Mouse (Mus musculus): ENCODE measurements around the gene Acap2. TPM values are rescaled to one million over a fixed set of nuclear protein-coding genes. Genes with fewer than 3 reads are reported as not detected.

Gene Acap2
- total and polyA plus RNA-seq, 3 experiments, result 17.2 to 19.1 TPM; not detected in 1

- Histone ChIP-seq H3K36me3 (ENCODE audit: control insufficient read depth in 1 of 2, insufficient read depth in 2 of 2, low read length in 2 of 2) (peaks cover 0 to 2% of the 10 kb centered on the region in 2 experiments; a peak in 2 of 4 replicates), H3K79me2 (ENCODE audit: control insufficient read depth, insufficient read depth, low read length, poor library complexity) (no peaks in the 10 kb centered on the region), H3K4me1 (ENCODE audit: control insufficient read depth in 1 of 2, insufficient read depth in 2 of 2, low read length in 2 of 2) (no peaks in the 10 kb centered on the region), H3K4me3 (ENCODE audit: control insufficient read depth in 1 of 2, insufficient read depth in 1 of 2, low read depth in 2 of 2, low read length in 2 of 2) (no peak overlapping the region), H3K27me3 (ENCODE audit: control insufficient read depth in 1 of 2, insufficient read depth in 2 of 2, low read length in 2 of 2) (no peaks in the 10 kb centered on the region), H3K9me3 (replicated peaks; ENCODE audit: insufficient read depth, low read length) (no peaks in the 10 kb centered on the region), H3K9ac (ENCODE audit: control insufficient read depth, low read depth, low read length, poor library complexity, severe bottlenecking) (no peak overlapping the region), H3K27ac (ENCODE audit: control insufficient read depth, low read depth, low read length) (no peak overlapping the region)
- DNase-seq (ENCODE audit: low read depth, low spot score), result no peak
- TF ChIP-seq SMC3 (IDR thresholded peaks at IDR 0.05; ENCODE audit: low read depth, low read length) (no peak), MYB (IDR thresholded peaks at IDR 0.05; ENCODE audit: low read depth, low read length) (no peak), ZNF384 (IDR thresholded peaks at IDR 0.05; ENCODE audit: low read depth, low read length) (no peak), ETS1 (IDR thresholded peaks at IDR 0.05; ENCODE audit: low read depth, low read length) (no peak), ZMIZ1 (IDR thresholded peaks at IDR 0.05; ENCODE audit: low read depth, low read length) (no peak), NELFE (IDR thresholded peaks at IDR 0.05; ENCODE audit: low read depth, low read length) (no peak), MAZ (IDR thresholded peaks at IDR 0.05; ENCODE audit: low read depth, low read length) (no peak), CTCF (IDR thresholded peaks at IDR 0.05 in 2 of 3, conservative IDR thresholded peaks at IDR 0.05 in 1 of 3; ENCODE audit: control insufficient read depth in 1 of 3, insufficient read depth in 1 of 3, low read depth in 2 of 3, low read length in 3 of 3, poor library complexity in 1 of 3, severe bottlenecking in 1 of 3) (no peak), SIN3A (IDR thresholded peaks at IDR 0.05; ENCODE audit: low read length) (no peak), GABPA (IDR thresholded peaks at IDR 0.05; ENCODE audit: low read depth, low read length) (no peak), POLR2AphosphoS2 (IDR thresholded peaks at IDR 0.05; ENCODE audit: low read length) (no peak), KAT2A (conservative IDR thresholded peaks at IDR 0.05; ENCODE audit: low read depth, low read length) (no peak), GATA1 (IDR thresholded peaks at IDR 0.05; ENCODE audit: low read depth, low read length) (no peak), MAX (IDR thresholded peaks at IDR 0.05; ENCODE audit: low read length) (no peak), CHD1 (IDR thresholded peaks at IDR 0.05; ENCODE audit: low read depth, low read length) (no peak)
These were observed 107.0 kb downstream of the Acap2 start for GRCm38 (mm10) chr16:31094036-31094435.

GRCm38 (mm10) chr16:31093186-31093585 lies 107.9 kb downstream of the Acap2 start:
- TF ChIP-seq SMC3 (IDR thresholded peaks at IDR 0.05; ENCODE audit: low read depth, low read length), result no peak
- TF ChIP-seq RAD21 (IDR thresholded peaks at IDR 0.05; ENCODE audit: low read depth, low read length), result no peak
- TF ChIP-seq USF2 (IDR thresholded peaks at IDR 0.05; ENCODE audit: borderline replicate concordance in 1 of 2, insufficient read depth in 1 of 2, low read depth in 1 of 2, low read length in 2 of 2), result no peak
- TF ChIP-seq NELFE (IDR thresholded peaks at IDR 0.05; ENCODE audit: low read depth, low read length), result no peak
- no peak for TF ChIP-seq E2F4 (IDR thresholded peaks at IDR 0.05; ENCODE audit: borderline replicate concordance, low read depth, low read length)
- no peak for TF ChIP-seq UBTF (IDR thresholded peaks at IDR 0.05; ENCODE audit: borderline replicate concordance, insufficient read depth, low read depth, low read length)
- no peak for TF ChIP-seq MYB (IDR thresholded peaks at IDR 0.05; ENCODE audit: low read depth, low read length)
- TF ChIP-seq ETS1 (IDR thresholded peaks at IDR 0.05; ENCODE audit: low read depth, low read length), result no peak
- TF ChIP-seq ZNF384 (IDR thresholded peaks at IDR 0.05; ENCODE audit: low read depth, low read length), result no peak
- no peak for TF ChIP-seq TAL1 (IDR thresholded peaks at IDR 0.05; ENCODE audit: low read length)
- TF ChIP-seq GABPA (IDR thresholded peaks at IDR 0.05; ENCODE audit: low read depth, low read length), result no peak
- Histone ChIP-seq H3K4me1 (ENCODE audit: control insufficient read depth in 1 of 2, insufficient read depth in 2 of 2, low read length in 2 of 2) (no peaks in the 10 kb centered on the region), H3K36me3 (ENCODE audit: control insufficient read depth in 1 of 2, insufficient read depth in 2 of 2, low read length in 2 of 2) (no peaks in the 10 kb centered on the region; a peak in 1 of 4 replicates), H3K27ac (ENCODE audit: control insufficient read depth, low read depth, low read length) (no peak overlapping the region), H3K9ac (ENCODE audit: control insufficient read depth, low read depth, low read length, poor library complexity, severe bottlenecking) (no peak overlapping the region), H3K79me2 (ENCODE audit: control insufficient read depth, insufficient read depth, low read length, poor library complexity) (no peaks in the 10 kb centered on the region), H3K9me3 (replicated peaks; ENCODE audit: insufficient read depth, low read length) (no peaks in the 10 kb centered on the region), H3K27me3 (ENCODE audit: control insufficient read depth in 1 of 2, insufficient read depth in 2 of 2, low read length in 2 of 2) (no peaks in the 10 kb centered on the region), H3K4me3 (ENCODE audit: control insufficient read depth in 1 of 2, insufficient read depth in 1 of 2, low read depth in 2 of 2, low read length in 2 of 2) (no peak overlapping the region)
- DNase-seq (ENCODE audit: low read depth, low spot score), result no peak
